Mouse (Mus musculus) brown adipose tissue, adult 24 weeks (tissue): ENCODE data around the gene Gm11595. TPM values are rescaled to one million over a fixed set of nuclear protein-coding genes. Genes with fewer than 3 reads are reported as not detected.
"Not testable (repeated sequence)": the region's sequence is repeated elsewhere in the genome, so short reads cannot be mapped to it uniquely, and the experiment has no call there.

ENCODE experiments used
- H3K27ac ChIP-seq: fragments of 200-500 bp; replicated peaks from 2 replicates; pipeline ENCODE4 v1.5.1; 2012; ENCODE audit warnings: low read depth, mild to moderate bottlenecking, low read length
- H3K4me1 ChIP-seq: fragments of 200-500 bp; 2 replicates; pipeline ENCODE4 v1.6.1; 2012; ENCODE audit warnings: low read length, mixed read lengths; ENCODE audit not compliant: control insufficient read depth, insufficient read depth, insufficient read length
- H3K4me3 ChIP-seq: fragments of 200-500 bp; 2 replicates; pipeline ENCODE4 v1.5.1; 2012; ENCODE audit warnings: low read depth, mild to moderate bottlenecking, low read length, moderate library complexity; ENCODE audit not compliant: insufficient read depth
- polyA plus RNA-seq: library from polyadenylated mRNA; stranded (reverse); fragments of >200 nt; gene quantifications from 2 replicates; pipeline ENCODE4 v1.2.4, GENCODE M21; 2012; ENCODE audit not compliant: missing spikeins, insufficient read depth, insufficient read length

The Gm11595 gene
- polyA plus RNA-seq, result not detected in 2 replicates

DNA sequence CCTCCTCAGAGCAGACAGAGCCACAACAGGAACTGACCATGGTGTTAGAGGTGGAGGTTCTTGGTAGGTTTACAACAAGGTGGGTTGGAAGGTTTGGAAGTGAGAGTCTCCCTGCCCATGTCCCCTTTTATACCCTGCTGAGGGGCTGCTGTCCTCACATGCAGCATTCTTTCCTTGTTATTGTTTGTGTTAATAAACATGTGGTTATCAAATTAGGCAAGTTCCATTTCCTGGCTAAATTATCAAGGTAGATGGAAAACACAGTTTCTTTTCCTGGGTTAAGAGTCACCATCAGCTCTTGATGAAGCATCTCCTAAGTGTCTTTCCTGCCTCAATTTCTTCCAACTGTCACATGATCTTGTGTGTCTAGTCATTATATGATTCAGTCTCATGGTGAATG lies at the start of gene Gm11595:
Gene Gm11595, minus strand, starts transcription at position 101 of the 400 bp plus-strand sequence.
- not testable (repeated sequence) for H3K27ac ChIP-seq, H3K4me3 ChIP-seq, H3K4me1 ChIP-seq

- H3K27ac ChIP-seq, H3K4me1 ChIP-seq, H3K4me3 ChIP-seq: not testable (repeated sequence)
Measured at GRCm38 (mm10) chr11:99815566-99815965, 42.9 kb upstream of the Gm11595 start, which contains the start of gene Gm11564. Gene Gm11564, minus strand, starts transcription at chr11:99815666.

DNA sequence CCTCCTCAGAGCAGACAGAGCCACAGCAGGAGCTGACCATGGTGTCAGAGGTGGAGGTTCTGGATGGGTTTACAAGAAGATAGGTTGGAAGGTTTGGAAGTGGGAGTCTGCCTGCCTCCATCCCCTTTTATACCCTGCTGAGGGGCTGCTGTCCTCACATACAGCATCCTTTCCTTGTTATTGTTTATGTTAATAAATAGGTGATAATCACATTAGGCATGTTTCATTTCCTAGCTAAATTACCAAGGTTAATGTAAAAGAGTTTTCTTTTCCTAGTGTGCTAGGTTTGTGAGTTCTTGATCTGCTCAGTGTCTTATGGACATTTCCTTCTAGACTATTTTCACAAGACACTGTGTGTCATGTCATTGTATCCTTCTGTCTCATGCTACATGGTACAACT lies 37.1 kb upstream of the Gm11595 start, which contains the start of gene Krtap4-13:
Gene Krtap4-13, minus strand, starts transcription at position 101 of the 400 bp plus-strand sequence.
- H3K4me3 ChIP-seq, result not testable (repeated sequence)

GRCm38 (mm10) chr11:99804346-99804745 lies 31.6 kb upstream of the Gm11595 start, which contains the start of gene Gm11554:
Gene Gm11554, minus strand, starts transcription at chr11:99804446.
- not testable (repeated sequence) for H3K4me3 ChIP-seq, H3K4me1 ChIP-seq, H3K27ac ChIP-seq

More for the DNA sequence above, 37.1 kb upstream of the Gm11595 start, which contains the start of gene Krtap4-13:
- not testable (repeated sequence) for H3K4me1 ChIP-seq, H3K27ac ChIP-seq

DNA sequence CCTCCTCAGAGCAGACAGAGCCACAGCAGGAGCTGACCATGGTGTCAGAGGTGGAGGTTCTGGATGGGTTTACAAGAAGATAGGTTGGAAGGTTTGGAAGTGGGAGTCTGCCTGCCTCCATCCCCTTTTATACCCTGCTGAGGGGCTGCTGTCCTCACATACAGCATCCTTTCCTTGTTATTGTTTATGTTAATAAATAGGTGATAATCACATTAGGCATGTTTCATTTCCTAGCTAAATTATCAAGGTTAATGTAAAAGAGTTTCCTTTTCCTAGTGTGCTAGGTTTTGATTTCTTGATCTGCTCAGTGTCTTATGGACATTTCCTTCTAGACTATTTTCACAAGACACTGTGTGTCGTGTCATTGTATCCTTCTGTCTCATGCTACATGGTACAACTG lies 26.1 kb upstream of the Gm11595 start, which contains the start of gene Gm11569:
Gene Gm11569, minus strand, starts transcription at position 101 of the 400 bp plus-strand sequence.
- H3K27ac ChIP-seq, H3K4me3 ChIP-seq, H3K4me1 ChIP-seq: not testable (repeated sequence)

DNA sequence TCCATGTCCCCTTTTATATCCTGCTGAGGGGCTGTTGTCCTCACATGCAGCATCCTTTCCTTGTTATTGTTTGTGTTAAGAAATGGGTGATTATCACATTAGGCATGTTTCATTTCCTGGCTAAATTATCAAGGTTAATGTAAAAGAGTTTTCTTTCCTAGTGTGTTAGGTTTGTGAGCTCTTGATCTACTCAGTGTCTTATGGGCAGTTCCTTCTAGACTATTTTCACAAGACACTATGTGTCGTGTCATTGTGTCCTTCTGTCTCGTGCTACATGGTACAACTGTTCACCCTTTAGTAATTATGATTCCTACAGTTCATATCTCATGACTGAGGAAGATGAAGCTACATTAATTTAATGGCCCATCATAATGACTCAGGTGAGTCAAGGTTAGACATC lies 20.7 kb upstream of the Gm11595 start, which contains the start of gene Gm11596:
Gene Gm11596, minus strand, starts transcription at position 101 of the 400 bp plus-strand sequence.
- H3K27ac ChIP-seq, result no peak within 1 kb of the TSS
- H3K4me3 ChIP-seq, result no peak within 1 kb of the TSS
- H3K4me1 ChIP-seq, result no peaks in the 10 kb centered on the region

DNA sequence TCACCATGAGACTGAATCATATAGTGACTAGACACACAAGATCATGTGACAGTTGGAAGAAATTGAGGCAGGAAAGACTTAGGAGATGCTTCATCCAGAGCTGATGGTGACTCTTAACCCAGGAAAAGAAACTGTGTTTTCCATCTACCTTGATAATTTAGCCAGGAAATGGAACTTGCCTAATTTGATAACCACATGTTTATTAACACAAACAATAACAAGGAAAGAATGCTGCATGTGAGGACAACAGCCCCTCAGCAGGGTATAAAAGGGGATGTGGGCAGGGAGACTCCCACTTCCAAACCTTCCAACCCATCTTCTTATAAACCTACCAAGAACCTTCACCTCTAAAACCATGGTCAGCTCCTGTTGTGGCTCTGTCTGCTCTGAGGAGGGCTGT lies 12.2 kb upstream of the Gm11595 start, which contains the start of gene Krtap4-9:
Gene Krtap4-9, plus strand, starts transcription at position 301 of the 400 bp plus-strand sequence.
- not testable (repeated sequence) for H3K4me3 ChIP-seq, H3K4me1 ChIP-seq, H3K27ac ChIP-seq

- H3K27ac ChIP-seq, result no peak within 1 kb of the TSS
- H3K4me1 ChIP-seq, result no peaks in the 10 kb centered on the region
- no peak within 1 kb of the TSS for H3K4me3 ChIP-seq
Measured at GRCm38 (mm10) chr11:99780604-99781003, 7.9 kb upstream of the Gm11595 start, which contains the start of gene Krtap4-8. Gene Krtap4-8, minus strand, starts transcription at chr11:99780704.

DNA sequence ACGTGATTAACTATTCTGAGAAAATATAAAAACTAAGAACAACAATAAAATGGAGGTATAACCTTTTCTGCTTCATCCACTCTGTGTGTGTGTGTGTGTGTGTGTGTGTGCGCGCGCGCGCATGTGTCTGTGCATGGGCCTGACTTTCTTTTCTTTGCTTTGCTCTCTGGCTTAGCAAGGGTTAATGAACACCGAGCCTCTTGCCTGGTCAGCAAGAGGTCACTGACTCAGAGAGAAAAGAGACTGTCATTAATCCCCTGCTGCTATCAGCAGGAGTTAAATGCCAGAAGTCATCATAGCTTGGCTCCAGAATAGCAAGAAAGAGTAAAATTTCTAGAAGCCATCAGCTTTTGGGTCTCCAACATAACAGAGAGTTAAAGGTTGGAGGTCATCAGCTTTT lies 5.7 kb upstream of the Gm11595 start:
- no peaks in the 10 kb centered on the region for H3K4me1 ChIP-seq
- no peak overlapping the region for H3K4me3 ChIP-seq
- H3K27ac ChIP-seq, result no peak overlapping the region

GRCm38 (mm10) chr11:99768410-99768809 lies 4.3 kb downstream of the Gm11595 start:
- H3K4me3 ChIP-seq, result no peak overlapping the region
- no peak overlapping the region for H3K27ac ChIP-seq
- no peaks in the 10 kb centered on the region for H3K4me1 ChIP-seq

DNA sequence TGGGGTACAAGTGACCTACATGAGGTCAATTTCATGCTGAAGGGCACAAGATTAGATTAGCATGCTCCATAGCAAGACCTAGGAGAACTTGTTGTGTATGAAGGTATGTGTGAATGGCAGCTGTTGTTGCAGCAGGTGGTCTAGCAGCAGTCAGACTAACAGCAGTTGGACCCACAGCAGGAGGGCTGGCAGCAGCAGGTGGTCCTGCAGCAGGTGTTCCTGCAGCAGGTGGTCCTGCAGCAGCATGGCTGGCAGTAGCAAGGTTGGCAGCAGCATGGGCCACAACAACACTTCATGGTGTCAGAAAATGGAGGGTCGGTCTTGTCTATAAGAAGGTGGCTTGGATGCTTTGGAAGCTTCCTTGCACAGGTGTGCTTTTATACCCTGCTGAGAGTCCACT lies 13.8 kb downstream of the Gm11595 start:
- H3K4me1 ChIP-seq, result no peaks in the 10 kb centered on the region
- H3K4me3 ChIP-seq, result no peak overlapping the region
- H3K27ac ChIP-seq, result no peak overlapping the region

GRCm38 (mm10) chr11:99743985-99744384 lies 28.7 kb downstream of the Gm11595 start:
- H3K4me1 ChIP-seq, result no peaks in the 10 kb centered on the region
- no peak overlapping the region for H3K4me3 ChIP-seq
- no peak overlapping the region for H3K27ac ChIP-seq

DNA sequence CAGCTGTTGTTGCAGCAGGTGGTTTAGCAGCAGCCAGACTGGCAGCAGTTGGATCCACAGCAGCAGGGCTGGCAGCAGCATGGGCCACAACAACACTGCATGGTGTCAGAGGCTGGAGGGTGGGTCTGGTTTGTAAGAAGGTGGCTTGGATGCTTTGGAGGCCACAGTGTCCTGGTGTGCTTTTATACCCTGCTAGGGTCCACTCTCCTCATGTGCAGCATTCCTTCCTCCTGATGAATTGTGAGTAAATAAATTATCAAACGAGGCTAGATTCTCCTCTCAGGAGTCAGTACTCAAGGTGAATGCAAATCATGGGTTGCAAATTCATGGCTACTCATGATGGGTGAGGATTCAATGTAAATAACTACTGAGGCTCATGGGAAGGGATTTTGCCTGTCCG lies 38.5 kb downstream of the Gm11595 start, which contains the start of gene Gm14180:
Gene Gm14180, minus strand, starts transcription at position 101 of the 400 bp plus-strand sequence.
- no peaks in the 10 kb centered on the region for H3K4me1 ChIP-seq
- no peak within 1 kb of the TSS for H3K27ac ChIP-seq
- H3K4me3 ChIP-seq, result no peak within 1 kb of the TSS

GRCm38 (mm10) chr11:99724061-99724460 lies 48.7 kb downstream of the Gm11595 start:
- Histone ChIP-seq H3K4me3 (no peak overlapping the region), H3K4me1 (no peaks in the 10 kb centered on the region), H3K27ac (no peak overlapping the region)
